Mouse (Mus musculus) NIH3T3 (cell line): ENCODE measurements around the gene Zfr.

Experiments
- DNase-seq: peaks from one replicate; pipeline ENCODE4 v3.0.0-alpha.2; 2012; ENCODE audit warnings: low read depth

Zfr gene

DNA sequence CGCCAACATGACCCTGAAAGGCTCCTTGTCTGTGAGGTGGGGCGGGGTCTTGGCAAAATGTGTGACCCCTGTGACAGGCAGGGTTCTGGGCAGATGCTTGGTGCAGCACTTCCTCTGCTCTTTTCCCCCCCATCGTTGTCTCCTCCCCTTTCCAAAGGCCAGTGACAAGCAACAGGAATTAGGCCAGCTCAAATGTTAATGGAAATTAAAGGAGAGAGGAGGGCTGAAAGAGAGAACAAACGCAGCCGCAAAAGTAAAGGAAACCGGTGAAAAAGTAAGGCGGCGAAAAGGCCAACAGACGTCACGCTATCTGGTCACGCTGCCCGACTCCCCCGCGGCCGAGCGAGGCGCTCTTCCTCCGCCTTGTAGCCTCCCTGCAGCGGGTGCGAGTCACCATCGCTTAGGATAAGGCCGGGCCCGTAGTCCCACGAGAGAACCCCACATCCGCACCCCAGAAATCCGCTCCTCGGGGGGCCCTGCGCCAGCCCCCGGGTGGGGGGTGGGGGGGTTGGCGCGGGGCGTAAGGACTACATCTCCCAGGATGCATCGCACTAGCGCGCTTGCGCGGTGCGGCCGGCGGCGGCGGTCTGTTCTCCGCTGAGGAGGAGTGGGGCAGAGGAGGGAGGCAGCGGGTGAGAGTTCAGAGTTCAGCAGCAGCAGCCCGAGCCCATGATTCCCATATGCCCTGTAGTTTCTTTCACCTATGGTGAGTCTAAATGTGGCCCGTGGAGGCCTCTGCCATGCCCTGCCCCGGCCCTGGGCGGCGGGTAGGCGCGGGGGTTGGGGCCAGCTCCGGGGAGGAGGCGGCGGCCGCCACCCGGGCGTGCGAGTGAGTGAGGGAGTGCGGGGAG lies at the start of gene Zfr:
Gene Zfr, plus strand, starts transcription at position 590 of the 851 bp plus-strand sequence.
- peak; percentile 93 for DNase-seq

DNA sequence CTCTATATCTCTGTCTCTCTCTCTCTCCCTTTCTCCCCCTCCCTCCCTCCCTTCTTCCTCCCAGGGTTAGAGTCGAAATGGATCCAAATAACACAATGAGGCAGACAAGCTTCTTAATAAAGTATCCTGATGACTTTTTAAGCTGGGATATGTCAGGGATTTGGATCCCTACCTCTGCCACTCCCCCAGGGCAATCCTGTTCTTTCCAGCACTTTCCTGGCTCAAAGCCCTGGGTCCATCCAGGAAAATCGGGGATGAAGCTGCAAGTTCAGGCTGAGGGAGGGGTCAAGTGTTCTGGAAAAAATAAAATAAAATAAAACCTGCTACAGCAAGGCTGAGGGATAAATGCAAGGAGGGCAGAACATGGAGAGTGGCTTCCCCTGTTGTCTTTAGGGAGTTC lies 49.7 kb upstream of the Zfr start:
- DNase-seq, result peak; percentile 49

DNA sequence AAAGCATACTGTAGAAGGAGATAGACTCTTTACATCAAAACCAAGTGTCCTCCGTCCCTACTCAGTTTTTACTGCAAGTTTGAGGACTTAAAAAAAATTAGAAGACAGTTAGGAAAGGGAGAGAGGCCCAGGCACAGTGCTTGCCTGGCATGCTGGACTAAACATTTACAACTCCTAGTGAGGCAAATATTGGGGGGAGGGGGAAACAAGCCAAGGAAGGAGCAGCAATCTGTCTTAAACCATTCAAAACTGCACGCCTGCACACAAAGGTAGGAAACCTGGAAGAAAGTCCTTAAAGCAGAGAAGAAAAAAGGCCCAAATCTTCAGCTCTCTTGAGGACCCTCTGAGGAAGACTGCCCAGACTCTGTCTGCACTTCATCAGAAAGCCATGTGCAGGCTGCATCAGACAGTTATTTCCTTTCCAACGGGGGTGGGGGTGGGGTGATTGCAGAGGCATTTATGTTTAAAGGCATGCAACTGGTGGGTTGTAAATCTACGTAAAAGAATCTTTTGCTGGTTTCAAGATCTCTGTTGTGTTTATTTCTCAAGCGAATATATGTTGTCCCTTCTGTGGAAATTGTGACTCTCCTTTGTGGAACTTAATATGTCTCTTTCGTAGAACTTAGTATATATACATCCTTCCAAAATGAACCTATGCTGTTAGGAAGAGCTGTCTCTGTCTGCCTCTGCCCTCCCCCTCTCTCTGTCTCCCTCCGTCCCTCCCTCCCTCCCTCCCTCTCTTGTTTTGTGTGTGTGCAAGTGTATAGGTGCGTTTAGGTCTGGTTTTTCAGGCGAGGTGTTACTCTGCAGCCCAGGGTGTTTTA lies 49.0 kb upstream of the Zfr start:
- peak; percentile 53 for DNase-seq

DNA sequence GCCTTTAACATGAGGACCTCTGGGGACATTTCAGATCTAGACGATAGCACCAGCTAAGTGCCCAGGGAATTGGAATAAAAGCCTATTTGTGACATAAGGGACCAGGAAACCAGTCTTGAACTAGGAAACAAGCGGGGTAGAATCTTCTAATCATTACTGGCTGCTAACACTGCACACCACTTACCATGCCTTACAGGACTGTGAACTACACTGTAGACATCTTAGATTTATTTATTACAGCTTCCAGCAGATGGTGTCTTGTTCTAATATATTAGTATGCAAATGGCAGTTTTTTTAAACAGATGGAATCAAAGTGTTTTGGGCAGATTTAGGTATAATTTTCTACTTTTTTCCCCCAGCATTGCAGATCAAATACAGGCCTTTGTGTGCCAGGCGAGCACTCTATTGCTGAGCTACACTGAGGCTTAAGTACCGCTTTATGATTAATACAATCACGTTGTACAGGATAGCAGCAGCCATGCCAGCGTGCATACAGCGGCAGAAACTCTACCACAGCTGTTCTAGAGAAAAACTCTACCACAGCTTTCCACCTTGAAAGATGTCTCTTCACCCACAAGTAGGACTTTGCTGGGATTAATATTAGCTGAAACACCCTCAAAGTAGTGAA lies 44.8 kb upstream of the Zfr start:
- DNase-seq, result no peak

DNA sequence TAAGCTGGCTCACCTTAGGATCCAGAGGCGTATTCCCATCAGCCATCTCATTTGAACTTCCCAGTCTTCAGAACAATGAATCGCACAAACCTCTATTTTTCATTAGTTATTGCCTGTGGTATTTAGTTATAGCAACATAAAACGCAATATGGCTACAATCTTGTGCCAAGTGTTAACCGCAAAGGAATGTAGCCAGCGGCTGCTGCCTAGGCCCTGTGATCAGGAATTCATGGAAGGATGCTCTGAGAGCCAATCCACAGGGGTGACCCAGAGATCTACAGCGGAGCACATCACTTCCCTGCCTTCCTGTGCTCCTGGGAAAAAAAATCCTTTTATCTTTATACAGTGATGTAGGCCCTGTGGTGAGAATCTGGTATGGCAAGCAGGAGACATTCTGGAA lies 43.2 kb upstream of the Zfr start:
- DNase-seq, result peak; percentile 46

DNA sequence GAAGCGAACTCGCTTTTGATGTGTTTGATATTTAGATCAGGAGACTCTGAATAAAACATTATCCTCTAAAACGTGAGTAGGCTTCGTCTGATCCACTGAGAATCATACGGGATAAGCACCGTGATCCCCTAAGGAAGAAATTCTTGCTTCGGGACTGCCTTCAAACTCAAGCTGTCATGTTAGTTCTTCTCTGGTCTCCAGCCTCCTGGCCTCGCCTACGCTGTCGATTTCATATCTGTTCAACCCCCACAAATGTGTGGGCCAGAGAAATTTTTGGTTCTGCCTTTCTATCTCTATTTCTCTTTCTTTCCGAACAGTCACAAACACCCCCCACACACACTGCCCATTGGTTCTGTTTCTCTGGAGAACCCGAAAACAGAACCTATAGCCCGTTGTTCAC lies 35.3 kb upstream of the Zfr start:
- DNase-seq, result no peak

DNA sequence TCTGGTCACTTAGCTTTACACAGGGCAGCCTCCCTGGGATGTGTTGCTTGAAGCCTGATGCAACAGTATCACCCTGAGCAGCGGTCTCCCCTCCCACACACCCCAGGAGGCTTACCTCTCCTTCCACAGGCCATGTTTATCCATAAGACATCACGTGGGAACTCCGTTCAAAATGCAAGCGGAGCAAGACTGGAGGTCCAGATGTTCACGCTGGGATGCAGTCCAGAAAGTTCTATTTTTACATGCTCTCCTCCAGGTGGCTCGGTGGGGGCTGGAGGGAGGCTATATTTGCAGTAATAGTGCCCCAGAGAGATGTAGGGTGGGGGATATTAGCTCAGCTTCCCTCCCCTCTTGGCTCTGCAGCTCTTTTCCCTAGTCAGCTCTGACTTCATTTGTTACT lies 33.5 kb upstream of the Zfr start:
- DNase-seq, result peak; percentile 95

DNA sequence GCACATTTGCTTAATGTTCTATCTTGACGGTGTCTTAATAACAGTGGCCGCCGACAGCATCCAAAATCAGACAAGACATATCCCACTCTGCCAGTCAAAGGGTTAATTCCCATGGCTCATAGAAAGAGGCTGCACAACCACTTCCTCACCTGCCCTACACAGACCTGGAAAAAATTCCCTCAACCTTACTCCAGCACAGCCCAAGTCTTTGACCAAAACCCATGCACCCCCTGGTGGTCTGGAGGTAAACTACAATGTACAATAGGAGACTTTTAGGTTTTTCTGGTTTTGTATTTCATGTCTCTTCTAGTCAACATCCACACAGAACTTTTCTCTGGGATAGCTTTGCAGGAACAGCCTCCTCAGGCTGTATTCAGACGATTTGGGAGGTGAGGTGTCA lies 32.8 kb upstream of the Zfr start:
- peak; percentile 62 for DNase-seq

DNA sequence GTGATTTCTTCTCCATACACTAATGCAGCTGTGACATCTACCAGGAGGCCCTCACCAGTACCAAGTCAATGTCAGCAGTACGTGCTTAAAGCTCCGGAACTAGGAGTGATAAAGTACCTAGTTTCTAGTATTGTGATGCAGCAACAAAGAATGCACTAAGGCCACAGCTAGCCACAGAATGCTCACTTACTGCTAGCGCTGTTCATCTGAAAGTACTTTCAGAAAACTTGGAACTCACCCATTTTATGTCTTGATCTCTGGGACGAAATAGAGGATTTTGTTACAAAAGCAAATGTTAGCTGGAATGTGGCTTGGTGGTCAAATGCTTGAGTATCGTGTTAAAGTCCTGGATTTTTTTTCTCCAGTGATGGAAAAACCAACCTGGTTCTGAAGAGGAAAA lies 30.0 kb upstream of the Zfr start:
- DNase-seq, result peak; percentile 80

DNA sequence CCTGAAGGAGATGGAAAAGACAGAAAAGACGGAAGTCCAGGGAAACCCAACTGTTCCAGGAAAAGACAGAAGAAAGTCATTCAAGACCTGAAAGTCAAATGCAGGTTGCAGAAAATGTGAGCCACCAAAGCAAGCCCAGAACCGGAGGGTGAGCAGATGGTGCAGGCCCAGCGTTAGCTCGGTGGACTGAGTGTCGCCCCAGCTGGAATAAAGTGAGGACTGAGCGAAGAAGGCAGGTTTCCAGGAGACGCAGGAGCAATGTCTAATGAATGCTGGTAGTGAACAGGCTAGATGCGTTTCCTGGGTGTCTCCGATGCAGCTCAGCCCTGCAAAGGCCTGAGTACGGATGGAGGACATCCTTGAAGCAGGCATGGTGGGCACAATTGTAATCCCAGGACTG lies 29.5 kb upstream of the Zfr start:
- DNase-seq, result no peak

DNA sequence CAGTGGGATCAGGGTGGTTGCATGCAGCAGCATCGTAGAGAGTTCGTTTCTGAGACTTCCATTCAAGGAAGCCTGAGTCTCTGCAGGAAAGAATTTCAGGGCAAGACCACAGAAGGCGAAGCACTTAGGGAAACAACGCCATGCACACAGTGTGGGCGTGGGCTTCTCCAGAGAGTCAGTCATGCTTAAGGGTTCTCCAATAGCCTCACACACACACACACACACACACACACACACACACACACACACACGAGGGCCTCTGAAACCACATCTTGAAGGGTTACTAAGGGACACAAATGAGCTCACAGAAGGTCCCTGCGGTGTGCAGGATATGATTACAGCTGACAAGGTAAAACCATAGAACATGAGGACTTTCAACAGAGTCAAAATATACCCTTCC lies 27.5 kb upstream of the Zfr start:
- no peak for DNase-seq

DNA sequence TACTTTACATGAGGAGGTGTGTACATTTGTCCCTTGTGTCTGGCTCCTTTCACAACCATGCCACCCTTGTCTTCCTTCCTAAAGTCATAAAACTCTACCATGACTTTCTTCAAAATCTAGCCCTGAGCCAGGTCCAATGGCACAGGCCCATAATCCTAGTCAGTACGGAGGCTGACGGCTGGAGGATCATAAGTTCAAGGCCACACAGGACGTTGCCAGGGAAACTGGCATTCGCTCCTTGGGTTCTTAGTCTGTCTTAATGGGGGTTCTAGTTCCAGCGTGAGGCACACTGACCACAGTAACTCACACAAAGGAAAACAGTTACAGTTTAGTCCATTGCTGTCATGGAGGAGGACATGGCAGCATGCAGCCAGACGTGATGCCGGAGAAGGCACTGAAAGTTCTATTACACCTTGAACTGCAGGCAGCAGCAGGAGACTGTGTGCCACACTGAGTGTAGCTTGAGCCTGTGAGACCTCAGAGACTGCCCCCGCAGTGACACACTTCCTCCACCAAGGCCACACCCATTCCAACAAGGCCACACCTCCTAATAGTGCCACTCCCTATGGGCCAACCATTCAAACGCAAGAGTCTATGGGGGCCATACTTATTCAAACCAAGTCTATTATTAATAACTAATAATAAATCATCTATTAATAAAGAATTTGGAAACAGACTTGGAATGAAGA lies 26.5 kb upstream of the Zfr start:
- DNase-seq, result no peak

DNA sequence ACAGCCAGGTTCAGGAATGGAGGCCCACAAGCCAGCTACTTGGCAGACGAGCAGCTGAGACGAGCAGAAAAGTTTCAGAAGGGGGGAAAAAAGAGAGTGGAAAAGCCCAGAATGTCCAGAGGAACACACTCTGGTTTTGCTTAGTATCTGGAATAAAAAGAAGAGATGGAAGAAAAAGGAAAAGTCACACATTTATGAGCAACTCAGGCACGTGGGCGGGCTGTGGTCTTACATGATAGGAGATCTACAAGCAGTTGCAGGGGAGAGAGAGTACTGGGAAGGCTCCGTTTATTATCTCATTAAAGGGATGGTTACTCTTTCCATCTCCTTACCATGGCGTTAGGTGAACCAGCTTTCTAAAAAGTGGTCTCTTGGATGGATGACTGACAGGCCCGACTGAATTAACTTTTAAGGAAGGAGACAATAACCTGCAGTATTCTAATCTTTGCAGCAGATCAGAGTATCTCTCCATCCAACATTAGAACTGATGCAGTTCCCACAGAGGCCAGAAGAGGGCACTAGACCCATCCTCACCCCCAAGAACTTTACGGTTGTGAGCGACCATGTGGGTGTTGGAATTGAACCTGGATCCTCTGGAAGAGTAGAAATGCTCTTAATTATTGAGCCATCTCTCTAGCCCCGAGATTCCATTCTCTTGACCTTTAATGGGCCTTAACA lies 25.7 kb upstream of the Zfr start:
- DNase-seq, result peak; percentile 58

DNA sequence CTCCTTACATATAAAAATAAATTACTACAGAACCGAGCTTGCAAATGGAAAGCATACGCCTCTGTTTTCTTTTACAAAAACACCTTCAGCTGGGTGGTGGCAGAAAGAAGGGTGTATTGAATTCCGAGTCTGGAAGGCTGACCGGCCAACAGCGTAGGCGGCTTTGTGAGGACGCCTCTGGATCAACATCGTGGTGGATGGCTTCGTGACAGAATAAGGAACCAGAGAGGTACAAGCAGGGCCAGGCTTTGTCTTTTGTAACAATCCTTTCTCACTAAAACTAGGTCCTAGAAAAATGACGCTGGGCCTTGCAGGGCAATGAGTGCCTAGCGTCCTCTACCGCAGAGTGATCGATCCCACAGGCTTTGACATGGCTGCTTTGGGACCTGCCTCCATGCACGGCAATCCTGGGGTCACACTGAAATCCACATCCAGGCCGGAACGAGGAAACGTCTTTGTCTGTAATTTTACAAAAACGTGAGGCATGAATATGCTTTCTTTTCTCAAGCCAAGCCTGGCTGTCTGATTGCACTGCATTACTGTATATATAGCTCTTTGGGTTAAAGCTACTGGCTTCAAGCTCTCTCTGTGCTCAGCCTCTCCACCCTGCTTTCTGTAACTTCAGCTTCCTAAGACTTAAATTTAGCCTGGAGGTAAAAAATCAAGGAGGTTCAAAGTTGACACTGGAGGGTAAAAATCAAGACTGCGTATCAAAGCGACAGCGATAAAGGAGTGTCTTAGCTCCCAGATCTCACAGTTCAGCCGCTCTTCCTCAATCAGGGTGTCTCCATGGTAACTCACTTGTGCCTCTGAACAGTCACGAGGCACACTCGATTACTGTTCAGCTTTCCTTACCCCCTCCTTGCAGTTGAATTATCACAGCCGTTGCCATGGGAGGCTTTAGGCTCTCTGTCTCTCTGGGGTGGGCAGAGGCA lies 24.3 kb upstream of the Zfr start:
- DNase-seq, result no peak

DNA sequence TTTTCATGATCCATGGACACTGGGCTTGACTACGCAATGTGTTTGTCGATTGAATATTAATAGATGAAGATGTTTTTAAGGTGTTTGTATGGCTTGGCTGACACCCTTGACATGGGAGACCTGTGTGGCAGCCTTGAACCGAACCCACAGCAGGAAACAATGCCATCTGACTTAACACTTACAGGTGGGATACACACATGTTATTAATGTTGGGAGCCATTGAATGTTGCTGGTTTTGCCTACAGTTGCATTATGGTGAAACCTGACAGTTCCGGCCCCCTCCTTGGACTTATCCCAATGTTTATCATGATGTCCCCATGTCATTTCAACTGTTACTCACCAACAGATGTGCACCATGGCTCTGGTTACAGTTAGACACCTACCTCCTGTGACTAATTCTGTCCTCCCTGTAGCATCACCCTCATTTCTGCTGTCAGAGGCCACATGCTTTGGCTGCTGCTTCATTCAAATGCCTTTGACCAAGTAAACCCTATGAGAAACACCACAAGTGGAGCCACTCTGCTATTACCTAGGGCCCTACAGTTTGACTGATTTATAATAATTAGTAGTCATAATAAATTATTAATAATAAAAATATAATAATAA lies 23.6 kb upstream of the Zfr start:
- no peak for DNase-seq

DNA sequence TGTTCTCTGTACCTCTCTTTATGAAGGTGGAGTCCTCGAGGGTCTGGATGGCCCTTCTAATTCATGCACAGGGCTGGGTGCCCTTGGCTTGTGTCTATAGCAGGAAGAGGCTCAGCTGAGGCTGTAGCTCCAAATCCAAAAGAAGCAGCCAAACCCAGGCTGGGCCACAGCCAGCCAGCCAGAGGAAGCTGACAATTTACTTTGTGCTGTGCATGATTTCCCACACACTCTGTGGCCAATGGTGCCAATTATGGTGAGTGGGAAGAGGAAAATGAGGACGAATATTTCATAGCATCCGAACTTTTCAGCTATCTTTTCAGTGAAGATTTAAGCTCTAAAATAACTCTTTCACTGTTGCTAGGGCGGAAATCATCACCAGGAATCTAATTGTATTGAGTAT lies 21.2 kb upstream of the Zfr start:
- DNase-seq, result no peak

DNA sequence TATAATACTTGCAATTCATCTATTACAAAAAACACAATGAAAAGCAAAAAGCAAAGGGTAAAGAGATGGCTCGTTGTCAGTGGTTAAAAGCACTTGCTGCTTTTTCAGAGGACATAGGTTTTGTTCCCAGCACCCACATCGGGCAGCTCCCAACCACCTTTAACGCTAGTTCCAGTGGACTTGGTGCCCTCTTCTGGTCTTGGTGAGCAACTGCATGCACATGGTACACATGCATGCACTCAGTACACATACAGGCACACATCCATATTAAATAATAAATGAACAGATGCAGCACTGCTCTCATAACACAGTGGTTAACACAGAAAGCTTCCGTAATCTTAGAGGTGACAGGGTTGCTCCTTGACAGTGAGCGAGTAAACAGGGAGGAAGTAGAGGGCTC lies 20.3 kb upstream of the Zfr start:
- DNase-seq, result no peak

DNA sequence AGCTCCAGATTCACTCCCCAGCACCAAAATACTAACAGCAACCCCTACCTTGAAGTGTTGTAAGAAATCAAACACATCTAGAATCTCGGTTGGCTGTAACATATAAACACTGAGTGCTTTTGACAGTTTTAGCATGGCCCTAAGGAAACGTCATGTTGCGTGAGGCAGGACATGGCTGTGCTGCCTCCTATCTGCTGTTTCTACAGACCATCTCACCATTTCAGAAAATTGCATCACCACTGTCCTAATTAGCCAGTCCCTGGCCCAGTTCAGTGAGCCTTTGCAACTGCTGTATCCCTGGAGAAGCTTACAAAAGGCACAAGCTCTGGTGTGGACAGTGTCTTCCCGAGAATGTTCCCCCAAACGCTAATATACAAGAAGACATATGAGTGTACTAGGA lies 16.7 kb upstream of the Zfr start:
- DNase-seq, result peak; percentile 47

DNA sequence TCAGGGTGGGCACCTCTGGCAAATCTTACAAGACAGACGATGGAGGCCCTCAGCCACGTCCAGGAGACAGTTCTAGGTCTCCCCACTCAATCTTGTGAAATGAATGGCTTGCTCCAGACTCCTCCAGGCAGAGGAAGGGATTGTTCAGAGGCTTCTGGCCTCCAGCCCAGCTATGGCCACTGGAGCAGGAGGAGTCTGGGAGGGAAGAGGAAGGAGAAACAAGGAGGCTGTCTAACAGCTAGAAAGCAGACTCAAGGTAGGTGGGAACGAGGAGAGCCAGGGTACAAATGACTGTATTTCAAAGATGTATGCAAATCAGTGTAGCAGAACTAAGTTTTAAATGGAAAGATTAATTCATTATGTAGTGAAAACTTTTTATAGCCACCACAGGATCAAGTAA lies 13.9 kb upstream of the Zfr start:
- peak; percentile 78 for DNase-seq

DNA sequence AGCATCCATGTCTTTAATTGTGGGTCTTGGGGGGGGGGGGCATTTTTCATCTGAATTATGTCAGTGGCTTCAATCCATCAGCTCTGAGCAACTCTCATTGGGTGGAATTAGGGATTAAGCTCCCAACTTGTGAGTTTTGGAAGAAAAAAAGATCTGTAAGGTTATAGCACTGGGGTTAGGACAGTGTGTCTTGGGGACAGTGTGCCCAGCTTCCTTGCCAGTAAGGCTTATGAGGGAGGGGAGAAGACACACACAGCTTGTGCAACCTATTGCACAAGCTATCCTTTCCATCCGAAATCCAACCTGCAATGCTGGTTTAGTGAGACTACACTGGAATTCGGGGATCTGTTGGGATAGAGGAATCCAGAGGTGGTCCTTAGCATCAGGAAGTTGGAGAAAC lies 12.8 kb upstream of the Zfr start:
- DNase-seq, result no peak
